Mouse (Mus musculus): ENCODE measurements around the gene Mthfd1l.
"Not testable (repeated sequence)": the region's sequence is repeated elsewhere in the genome, so short reads cannot be mapped to it uniquely, and the experiment has no call there.

Mthfd1l gene

DNA sequence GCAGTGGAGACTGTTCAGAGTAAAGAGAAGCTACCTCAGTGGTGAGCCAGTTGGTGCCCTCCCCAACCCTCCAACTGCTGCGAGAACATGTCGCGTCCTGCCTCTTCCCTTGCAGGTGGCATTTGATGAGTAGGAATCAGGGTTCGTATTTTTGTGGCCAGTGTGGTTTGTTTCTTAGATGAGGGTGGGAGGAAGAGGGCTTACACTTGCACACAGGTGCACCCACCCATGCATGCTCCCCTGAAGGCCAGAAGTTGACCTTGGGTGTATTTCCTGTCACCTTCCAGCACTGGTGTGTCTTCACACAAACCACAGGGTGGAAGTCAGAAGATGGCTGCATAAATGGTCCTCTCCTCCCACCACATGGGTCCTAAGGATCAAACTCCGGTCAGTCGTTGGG is 127.1 kb downstream of the Mthfd1l start:
- in situ Hi-C loops (cut with MboI; ENCODE audit: low pct_unique_long_range_greater_than_20kb in 1 of 2, low sequenced_read_pairs in 2 of 2, unreplicated experiment in 1 of 2): no loop called here

DNA sequence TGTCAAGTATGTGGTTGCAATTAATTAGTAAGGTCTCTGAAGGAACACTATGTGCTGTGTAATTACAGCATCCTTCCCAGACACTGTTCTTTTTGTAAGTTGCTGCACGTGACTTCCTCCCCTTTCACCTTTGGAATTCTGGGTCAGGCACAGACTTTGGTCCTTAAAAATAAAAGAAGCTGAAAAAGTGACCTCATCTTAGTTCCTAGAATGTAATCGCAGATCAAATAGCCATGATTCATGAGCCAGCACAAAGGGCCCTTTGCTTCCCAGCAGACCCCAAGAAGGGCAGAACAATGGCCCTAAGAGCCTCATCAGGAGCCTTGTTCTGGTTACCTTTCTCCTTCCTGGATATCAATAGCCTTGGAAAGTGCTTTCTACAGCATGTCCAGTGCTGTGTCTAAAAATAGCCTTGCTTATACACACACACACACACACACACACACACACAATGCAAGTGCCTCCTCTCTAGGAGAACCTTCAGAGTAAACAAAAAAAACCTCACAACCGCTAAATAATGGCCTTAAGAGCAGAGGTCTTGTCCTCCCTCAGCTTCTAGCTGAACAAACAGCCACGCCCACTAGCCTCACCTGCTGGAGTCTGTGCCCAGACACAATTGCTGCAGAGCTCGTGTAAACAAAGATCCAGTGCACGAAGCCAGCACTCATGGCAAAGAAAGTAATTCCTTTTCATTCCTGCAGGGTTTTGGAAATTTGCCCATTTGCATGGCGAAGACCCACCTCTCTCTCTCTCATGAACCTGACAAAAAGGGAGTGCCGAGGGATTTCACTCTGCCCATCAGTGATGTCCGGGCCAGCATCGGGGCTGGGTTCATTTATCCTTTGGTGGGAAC is 133.0 kb downstream of the Mthfd1l start:
- in situ Hi-C loops (cut with MboI; ENCODE audit: low pct_unique_long_range_greater_than_20kb in 1 of 2, low sequenced_read_pairs in 2 of 2, unreplicated experiment in 1 of 2): no loop called here

DNA sequence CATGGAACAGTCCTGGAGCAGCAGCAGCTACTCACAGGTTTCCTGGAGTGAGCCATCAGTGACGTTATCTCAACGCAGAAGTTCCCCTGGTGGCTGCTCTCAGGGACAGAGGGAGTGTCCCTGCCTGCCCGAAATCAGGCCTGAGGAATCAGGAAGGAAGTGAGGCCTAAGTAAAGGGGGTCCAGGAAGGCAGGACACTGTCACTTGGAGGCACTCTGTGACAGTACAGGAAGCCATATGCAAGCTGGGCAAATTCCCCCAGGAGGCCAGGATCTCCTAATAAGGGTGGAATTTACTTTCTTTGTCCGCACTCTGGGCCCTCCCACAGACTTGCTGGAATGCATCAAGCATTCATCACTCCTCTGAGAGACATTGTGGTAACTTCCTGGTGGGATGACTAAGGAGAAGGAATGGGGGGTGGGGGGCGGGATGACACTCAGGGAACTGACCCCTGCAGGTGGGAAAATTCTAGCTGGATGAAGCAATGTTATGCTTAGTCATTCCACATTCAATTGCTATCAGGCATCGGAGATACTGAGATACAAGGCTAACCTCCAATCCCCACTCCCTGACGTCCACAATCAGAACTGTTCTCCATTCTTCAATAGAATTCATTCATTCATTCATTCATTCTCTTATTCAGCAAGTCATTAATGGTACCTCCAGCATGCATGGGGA is 134.9 kb downstream of the Mthfd1l start:
- in situ Hi-C loops (cut with MboI; ENCODE audit: low pct_unique_long_range_greater_than_20kb in 1 of 2, low sequenced_read_pairs in 2 of 2, unreplicated experiment in 1 of 2): no loop called here

DNA sequence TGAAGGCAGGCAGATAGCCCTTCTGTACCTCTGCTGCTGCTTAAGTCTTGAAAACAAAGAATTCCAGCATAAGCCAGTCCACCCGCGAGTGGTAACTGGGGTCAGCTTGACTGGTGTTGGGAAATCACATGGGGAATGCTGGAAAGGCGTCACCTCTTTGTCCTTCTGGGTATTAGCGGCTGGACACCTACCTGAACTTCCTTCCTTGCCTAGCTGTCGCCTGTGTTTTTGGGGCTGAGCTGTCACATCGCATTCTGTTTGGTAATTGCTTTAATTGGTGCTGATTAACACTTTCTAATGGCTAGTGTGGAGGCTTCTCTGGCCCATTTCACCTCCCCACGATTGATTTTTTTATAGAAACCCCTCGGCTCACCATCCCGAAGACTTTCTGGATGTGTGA is 135.5 kb downstream of the Mthfd1l start:
- in situ Hi-C loops (cut with MboI; ENCODE audit: low pct_unique_long_range_greater_than_20kb in 1 of 2, low sequenced_read_pairs in 2 of 2, unreplicated experiment in 1 of 2): no loop called here

DNA sequence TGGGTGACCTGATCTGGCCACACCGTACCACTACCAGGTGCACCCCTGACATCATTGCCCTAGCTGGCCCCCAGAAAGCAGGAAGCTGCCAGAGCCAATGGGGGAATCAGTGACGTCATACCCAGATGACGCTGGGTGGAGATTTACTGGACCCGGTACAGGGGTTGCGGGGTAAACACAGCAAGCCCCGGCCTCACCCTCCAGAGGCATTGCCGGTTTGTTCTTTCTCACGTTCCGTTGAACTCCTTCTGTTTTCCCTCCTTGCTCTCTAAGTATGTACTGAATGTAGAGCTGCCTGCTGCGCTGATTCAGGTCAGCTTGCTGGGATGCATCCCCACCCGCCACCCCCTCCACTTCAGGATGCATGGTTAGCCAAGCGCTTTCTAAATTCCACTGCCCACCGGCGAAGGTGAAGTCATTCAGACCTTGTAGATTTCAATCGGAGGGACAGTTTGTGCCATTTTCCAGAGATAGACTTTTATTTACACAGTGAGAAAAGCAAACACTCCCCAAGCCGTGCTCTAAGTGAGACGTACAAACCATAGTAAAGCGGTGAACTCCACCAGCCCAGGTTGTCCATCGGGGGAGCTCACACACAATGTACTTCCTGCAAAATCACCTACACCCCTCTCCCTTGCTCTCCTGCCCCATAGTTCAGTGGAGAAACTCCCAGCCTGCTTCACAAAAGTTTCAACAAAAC is 138.3 kb downstream of the Mthfd1l start:
- in situ Hi-C loops (cut with MboI; ENCODE audit: low pct_unique_long_range_greater_than_20kb in 1 of 2, low sequenced_read_pairs in 2 of 2, unreplicated experiment in 1 of 2): no loop called here

DNA sequence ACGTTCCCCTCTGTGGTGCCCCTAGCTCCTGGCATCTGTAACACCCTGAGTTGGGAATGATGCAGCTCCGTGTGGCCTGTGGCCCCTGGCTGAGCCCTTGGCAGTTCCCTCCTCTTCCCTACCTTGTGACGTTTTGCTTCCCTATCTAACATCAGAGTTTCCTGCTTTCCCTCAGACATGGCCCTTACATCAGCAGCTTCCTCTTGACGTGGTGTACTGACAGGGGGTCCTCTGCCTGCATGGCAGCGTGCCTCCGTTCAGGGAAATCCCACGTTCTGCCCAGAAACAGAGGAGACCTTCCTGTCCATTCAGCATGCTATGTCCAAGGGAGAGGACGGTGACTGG is 138.8 kb downstream of the Mthfd1l start:
- in situ Hi-C loops (cut with MboI; ENCODE audit: low pct_unique_long_range_greater_than_20kb in 1 of 2, low sequenced_read_pairs in 2 of 2, unreplicated experiment in 1 of 2): no loop called here

DNA sequence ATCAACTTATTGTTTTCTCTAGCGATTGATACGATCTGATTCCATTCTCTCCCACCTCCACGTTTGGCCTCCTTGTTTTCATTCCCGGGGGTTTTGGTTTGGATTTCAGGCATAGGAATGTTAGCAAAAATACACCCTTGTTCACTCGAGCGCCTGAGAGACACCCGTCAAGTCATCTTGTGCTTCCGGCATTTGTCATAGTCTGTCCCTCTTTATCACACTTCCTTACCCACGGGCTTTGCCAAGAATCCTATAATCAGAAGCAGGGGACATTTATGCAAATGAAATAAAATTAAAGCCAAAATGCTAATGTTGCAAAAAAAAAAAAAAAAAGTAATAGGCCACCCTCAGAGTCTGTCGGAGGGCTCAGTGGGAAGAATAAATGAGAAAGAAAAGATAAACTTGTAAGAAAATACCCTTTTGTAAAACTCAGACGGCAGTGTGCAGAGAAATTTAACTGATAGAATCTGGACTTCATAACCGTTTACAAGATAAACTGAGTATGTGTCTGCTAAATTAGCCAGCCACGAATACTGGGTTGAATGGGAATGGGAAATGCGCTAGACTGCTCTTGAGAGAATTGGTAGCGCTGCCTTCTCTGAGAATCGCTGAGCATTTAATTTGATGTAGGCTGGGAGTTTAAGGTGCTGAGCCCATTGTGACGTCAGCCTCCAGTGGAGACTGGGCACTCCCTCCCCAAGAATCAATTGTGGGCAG is 139.9 kb downstream of the Mthfd1l start:
- in situ Hi-C loops (cut with MboI; ENCODE audit: low pct_unique_long_range_greater_than_20kb in 1 of 2, low sequenced_read_pairs in 2 of 2, unreplicated experiment in 1 of 2): no loop called here

DNA sequence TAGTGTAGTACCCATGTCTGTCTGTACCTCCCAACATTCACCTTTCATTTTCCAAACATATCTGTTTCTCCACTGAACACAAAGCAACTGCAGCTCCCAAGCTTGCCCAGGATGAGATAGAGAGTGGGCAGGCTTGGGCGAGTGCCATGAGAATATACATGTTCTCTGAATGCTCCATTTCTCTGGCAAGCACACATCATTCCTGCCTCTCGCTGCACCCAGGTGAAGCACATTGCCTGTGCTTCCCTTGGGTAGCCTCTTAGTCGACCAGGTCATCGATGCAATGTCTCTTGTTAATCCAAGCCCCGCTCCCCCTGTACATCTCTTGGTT is 140.4 kb downstream of the Mthfd1l start:
- in situ Hi-C loops (cut with MboI; ENCODE audit: low pct_unique_long_range_greater_than_20kb in 1 of 2, low sequenced_read_pairs in 2 of 2, unreplicated experiment in 1 of 2): no loop called here

DNA sequence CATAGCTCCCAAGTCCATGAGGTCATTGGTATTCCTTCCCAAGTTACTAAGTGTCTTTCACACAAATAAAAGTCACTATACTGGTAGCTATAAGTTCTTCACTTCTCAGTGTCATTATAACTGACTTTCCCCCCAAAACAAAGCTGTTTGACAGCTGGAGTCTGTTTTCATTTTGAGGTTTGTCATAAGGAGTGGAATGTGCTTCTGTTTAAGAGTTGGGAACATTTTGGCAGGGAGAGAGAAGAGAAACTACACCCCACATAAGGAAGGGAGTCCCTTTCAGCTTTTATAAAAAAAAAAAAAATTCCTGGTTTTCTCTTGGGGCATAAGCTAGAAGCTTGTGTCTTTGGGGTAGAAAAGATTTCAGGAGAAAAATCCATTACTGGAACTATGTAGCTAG is 143.7 kb downstream of the Mthfd1l start:
- in situ Hi-C loops (cut with MboI; ENCODE audit: low pct_unique_long_range_greater_than_20kb in 1 of 2, low sequenced_read_pairs in 2 of 2, unreplicated experiment in 1 of 2): no loop called here

DNA sequence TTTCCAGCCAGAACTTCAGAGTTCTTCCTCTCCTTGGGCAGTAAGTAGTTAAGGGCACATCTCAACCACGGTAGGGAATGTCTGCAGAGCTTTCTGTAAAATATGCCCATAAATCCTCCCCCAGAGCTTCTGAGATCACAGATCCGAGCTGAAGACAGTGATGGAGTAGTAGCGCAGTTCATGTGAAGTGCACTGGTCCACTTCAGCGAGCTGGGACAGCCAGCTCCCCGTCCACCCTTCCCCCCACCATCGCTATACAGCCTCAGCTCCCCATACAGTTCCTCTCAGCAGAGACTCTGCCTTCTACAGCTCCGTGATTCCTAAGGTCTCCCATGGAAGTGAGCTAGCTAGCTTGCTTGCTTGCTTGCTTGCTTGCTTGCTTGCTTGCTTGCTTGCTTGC is 144.2 kb downstream of the Mthfd1l start:
- in situ Hi-C loops (cut with MboI; ENCODE audit: low pct_unique_long_range_greater_than_20kb in 1 of 2, low sequenced_read_pairs in 2 of 2, unreplicated experiment in 1 of 2): no loop called here

DNA sequence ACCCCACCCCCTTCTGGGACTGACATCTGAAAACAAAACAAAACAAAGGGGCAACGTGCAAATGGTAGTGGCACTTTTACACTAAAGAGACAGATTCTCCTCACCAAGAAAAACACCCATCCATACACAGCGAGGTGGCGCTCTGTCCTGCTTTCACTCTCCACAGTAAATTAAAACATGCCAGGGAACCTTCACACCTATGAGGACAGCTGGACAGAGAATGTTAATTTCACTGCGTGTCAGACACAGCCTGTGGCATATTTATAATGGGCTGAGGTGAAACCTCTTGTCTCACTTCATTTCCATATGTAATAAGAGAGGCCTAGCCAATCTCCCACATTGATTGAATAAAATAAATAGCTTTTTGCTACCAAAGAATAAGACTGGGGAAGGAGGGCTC is 146.4 kb downstream of the Mthfd1l start:
- in situ Hi-C loops (cut with MboI; ENCODE audit: low pct_unique_long_range_greater_than_20kb in 1 of 2, low sequenced_read_pairs in 2 of 2, unreplicated experiment in 1 of 2): no loop called here

DNA sequence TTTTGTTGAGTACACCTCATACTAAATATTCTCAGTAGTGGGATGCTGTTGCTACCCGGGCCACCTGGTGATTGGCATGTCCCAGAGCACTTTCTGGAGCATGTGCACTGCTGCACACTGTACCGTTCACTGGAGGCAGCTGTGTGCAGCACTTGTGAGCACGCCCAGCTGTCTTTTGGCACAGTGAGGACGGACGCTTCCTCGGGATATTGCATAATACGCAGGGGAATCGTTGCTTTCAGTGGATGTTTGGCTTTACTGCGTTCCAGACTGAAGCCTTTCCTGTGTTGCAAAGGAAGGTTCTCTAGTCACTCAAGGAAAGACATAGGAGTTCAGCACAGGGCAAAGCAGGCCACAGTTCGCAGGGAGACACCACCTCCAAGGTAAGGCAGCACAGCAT is 147.8 kb downstream of the Mthfd1l start:
- in situ Hi-C loops (cut with MboI; ENCODE audit: low pct_unique_long_range_greater_than_20kb in 1 of 2, low sequenced_read_pairs in 2 of 2, unreplicated experiment in 1 of 2): no loop called here

DNA sequence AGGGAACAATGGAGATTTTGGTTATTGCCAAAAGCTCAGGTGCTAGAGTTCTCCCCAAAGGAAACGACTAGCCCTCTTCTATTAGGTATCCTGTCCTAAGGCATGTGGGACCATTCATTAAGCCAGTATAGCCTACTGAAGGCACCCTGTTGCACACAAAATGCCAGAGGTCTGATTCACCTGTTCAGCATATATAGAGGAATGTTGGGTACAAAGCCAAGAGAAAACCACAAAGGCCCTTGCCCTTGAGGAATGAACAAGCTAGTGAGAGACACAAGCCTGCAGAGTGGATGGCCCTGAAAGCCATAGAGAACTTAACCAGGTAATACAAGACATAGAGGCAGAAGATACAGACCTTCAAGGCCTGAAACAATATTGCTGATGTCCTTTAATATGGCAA is 148.3 kb downstream of the Mthfd1l start:
- in situ Hi-C loops (cut with MboI; ENCODE audit: low pct_unique_long_range_greater_than_20kb in 1 of 2, low sequenced_read_pairs in 2 of 2, unreplicated experiment in 1 of 2): no loop called here

DNA sequence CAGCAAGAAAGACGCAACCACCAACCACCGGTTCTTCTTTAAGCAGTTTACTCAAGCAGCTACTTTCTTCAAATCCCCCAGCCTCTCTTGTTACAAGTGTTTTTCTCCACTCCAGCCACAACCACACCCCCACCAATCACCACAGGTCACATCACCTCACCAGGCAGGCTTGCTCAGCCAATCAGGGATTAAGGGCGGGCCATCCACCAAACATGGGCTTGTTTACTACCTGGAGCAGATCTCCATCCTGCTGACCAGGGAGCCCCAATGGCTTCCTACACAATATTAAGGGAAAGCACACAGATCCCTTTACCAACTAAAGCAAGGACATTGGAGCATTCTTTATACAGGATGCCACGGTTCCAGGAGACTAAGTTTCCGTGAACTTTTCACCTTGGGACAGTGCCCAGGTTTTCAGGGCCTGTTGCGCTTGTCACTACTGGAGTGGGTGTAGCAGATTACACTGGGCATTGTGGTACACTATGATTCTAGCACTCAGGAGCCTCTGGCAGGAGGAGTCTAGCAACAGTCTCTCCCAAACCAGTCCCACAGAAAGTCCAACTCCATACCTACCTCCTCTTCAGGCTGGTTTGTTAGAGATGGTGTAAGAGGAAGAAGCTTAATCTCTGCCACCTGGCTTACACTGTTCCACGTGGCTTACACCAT is 150.5 kb downstream of the Mthfd1l start:
- in situ Hi-C loops (cut with MboI; ENCODE audit: low pct_unique_long_range_greater_than_20kb in 1 of 2, low sequenced_read_pairs in 2 of 2, unreplicated experiment in 1 of 2): not testable (repeated sequence)

DNA sequence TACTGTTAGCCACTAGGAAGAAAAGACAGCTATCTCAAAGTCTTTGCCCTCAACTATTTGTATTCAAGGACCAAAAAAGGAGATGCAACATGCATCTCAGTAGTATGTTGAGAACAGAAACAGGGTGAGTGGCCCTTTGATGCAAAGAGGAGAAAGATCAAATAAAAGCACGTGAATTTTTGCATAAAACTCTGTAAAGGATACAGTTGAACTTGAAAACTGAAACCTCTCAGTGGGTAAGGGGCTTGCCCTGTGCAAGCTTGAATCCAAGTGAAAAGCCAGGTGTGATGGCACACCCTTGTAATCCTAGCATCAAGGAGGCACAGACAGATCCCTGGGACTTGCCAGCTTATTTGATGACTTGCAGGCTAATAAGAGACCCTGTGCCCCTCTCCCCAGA is 151.2 kb downstream of the Mthfd1l start:
- in situ Hi-C loops (cut with MboI; ENCODE audit: low pct_unique_long_range_greater_than_20kb in 1 of 2, low sequenced_read_pairs in 2 of 2, unreplicated experiment in 1 of 2): no loop called here

DNA sequence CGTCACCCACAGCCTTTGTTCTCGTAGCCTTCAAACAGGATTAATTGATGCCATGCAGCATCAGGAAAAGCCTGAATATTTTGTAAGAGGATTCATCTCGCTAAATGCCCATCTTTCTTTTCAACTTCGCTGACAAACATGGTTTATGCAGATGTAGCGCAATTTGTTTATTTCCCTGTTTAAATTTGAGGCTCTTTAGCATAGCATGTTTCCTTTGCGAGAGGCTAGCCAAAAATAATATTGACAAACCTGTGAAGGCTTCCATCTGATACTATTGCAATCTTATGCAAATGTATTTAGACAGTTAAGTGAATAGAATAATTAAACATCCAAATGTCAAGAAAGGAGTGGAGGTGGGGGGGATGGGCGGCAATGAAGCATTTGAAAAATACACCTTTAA is 152.3 kb downstream of the Mthfd1l start:
- in situ Hi-C loops (cut with MboI; ENCODE audit: low pct_unique_long_range_greater_than_20kb in 1 of 2, low sequenced_read_pairs in 2 of 2, unreplicated experiment in 1 of 2): no loop called here

DNA sequence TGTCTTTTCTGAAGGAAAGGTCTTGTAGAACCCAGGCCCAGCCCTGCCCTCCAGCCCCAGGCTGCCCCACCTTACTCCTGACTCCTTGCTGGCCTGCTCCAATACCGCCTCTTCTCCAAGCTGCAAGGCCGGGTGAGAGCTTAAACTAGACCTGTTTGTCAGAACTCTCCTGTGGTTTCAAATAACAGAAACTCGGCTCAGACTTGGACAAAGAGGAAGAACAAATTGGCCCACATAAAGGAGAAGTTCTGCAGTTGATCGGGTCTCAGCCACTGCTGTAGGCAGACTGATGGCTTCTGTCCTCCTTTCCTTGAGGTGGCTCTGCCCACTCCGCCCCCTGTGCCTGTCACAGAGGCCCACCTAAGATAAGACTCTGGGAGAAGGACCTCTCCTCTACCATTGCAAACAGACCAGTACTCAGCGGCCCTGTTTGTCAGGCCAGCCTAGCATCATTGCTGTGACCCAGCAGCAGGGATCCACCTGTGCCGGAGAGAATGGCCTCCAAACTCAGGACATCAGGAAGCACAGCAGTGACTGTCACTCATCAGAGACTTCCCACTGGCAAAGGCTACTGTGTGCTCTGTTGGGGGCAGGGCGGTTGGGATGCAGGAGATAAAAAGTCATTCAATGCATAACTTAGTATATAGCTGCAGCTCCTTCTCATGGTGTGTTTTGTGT is 153.6 kb downstream of the Mthfd1l start:
- in situ Hi-C loops (cut with MboI; ENCODE audit: low pct_unique_long_range_greater_than_20kb in 1 of 2, low sequenced_read_pairs in 2 of 2, unreplicated experiment in 1 of 2): no loop called here

DNA sequence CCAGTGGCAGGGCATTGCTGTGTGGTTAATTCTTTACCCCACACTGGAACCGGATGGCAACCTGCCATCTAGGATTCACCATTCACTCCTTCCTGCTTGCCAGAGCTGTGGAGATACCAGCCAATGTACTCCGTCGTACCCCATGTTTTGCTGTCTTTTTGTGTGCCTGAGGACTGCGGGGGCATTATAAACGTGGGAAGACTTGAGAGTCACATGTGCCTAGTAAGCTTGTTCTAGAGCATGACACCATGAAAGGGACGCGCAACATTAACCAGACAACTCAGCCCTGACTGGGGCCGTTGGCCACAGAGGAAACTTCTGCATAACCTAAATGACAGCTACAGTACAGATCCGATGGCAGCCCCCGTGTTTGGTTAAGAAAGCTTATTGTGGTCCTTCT is 155.5 kb downstream of the Mthfd1l start:
- in situ Hi-C loops (cut with MboI; ENCODE audit: low pct_unique_long_range_greater_than_20kb in 1 of 2, low sequenced_read_pairs in 2 of 2, unreplicated experiment in 1 of 2): no loop called here

Data from mouse embryonic stem cell (cell line).